Mouse (Mus musculus) NIH3T3 (cell line): Measurements from ENCODE around the gene Bphl.
"Not testable (repeated sequence)": the region's sequence is repeated elsewhere in the genome, so short reads cannot be mapped to it uniquely, and the experiment has no call there.

Experiments used
- DNase-seq: peaks from one replicate; pipeline ENCODE4 v3.0.0-alpha.2; 2012; ENCODE audit warnings: low read depth

The Bphl gene

DNA sequence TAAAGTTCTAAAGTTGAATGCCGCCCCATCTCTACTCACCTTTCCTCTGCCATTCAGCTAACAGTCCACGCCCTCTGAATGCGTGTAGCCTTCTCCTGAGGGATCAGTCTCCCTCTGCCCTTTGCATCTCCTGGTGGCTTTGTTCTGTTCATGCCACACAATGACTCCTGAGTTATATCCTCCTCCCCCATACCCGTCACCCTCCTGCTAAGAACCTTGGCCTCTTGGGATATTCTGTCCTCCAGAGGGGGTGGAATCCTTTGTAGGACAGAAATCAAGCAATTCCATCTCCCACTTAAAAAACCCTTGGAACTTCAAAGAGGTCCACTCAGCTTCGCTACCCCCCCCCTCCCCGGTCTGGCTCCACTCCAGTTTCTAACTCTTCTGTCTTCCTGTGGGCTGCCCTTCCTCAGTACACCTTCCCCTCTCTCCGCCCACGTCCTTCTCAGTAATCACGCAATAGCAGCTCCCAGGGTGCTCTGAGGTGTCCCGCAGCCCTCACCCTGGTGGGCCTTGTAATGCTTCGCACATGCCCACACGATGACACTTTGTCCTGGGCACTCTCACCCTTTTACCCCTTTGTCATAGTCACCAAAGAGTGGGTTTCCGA, 16.4 kb downstream of the Bphl start:
- DNase-seq = no peak

DNA sequence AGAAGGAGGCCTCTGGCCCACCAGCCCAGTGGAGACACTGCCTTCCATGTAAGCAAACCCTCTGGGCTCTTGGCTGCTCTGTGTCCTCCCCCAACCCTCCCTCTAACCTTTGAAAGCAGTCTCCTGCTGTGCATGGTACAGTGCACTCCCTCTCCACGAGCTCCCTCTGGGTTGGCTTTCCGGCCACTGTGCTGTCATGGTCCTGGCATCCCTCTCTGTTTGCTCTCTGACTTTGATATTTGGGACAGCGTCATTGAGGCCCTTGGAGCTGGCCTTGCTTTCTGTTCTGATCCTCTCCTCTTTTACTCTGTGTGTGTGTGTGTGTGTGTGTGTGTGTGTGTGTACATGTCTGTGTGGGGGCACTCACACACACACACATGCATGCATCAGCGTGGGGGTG, 17.0 kb downstream of the Bphl start:
- no peak for DNase-seq

DNA sequence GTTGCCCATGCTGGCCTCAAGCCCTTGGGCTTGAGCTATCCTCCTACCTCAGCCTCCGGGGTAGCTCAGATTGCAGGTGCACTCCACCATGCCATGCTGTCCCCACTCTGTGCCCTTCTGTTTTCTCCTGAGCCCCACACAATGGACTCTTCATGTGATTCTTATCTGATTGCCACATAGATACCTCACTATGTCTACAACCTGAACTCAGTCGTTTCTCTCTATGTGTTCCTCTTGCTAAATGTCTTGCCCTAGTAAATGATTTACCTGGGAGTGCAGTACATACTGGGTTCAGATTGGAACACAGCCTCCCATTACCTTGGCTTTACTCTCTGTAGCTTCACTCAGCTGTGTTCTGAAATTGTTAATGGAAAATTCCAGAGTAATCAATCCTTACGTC, 17.6 kb downstream of the Bphl start:
- DNase-seq = no peak

GRCm38 (mm10) chr13:34057252-34057651, 19.9 kb downstream of the Bphl start:
- no peak for DNase-seq

GRCm38 (mm10) chr13:34060061-34060460, 22.7 kb downstream of the Bphl start:
- DNase-seq = no peak

- DNase-seq = no peak
Measured at GRCm38 (mm10) chr13:34062466-34062865, 25.1 kb downstream of the Bphl start.

GRCm38 (mm10) chr13:34066351-34066750, 29.0 kb downstream of the Bphl start:
- peak; percentile 84 for DNase-seq

- DNase-seq = no peak
Measured at GRCm38 (mm10) chr13:34070296-34070695, 32.9 kb downstream of the Bphl start.

- no peak for DNase-seq
Measured at GRCm38 (mm10) chr13:34071836-34072235, 34.4 kb downstream of the Bphl start.

DNA sequence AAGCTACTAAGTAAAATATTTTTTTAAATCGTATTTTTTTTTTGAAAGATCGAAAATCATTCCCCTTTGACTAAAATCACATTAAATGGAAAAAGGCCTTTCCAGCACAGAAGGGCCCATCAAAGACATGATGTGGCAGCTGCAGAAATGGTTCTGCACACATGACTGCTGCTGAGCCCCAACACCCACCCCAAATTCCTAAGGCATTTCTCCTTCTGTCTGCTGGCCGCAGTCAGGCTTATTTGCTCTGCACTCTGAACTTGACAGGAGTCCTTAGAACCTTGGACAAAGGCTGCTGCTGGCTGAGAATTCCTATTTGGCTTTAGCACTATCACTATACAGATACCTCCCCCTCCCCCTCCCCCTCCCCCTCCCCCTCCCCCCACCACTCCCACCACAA, 35.5 kb downstream of the Bphl start:
- DNase-seq = no peak

GRCm38 (mm10) chr13:34074441-34074840, 37.0 kb downstream of the Bphl start:
- not testable (repeated sequence) for DNase-seq

- DNase-seq = not testable (repeated sequence)
Measured at GRCm38 (mm10) chr13:34075893-34076292, 38.5 kb downstream of the Bphl start.

DNA sequence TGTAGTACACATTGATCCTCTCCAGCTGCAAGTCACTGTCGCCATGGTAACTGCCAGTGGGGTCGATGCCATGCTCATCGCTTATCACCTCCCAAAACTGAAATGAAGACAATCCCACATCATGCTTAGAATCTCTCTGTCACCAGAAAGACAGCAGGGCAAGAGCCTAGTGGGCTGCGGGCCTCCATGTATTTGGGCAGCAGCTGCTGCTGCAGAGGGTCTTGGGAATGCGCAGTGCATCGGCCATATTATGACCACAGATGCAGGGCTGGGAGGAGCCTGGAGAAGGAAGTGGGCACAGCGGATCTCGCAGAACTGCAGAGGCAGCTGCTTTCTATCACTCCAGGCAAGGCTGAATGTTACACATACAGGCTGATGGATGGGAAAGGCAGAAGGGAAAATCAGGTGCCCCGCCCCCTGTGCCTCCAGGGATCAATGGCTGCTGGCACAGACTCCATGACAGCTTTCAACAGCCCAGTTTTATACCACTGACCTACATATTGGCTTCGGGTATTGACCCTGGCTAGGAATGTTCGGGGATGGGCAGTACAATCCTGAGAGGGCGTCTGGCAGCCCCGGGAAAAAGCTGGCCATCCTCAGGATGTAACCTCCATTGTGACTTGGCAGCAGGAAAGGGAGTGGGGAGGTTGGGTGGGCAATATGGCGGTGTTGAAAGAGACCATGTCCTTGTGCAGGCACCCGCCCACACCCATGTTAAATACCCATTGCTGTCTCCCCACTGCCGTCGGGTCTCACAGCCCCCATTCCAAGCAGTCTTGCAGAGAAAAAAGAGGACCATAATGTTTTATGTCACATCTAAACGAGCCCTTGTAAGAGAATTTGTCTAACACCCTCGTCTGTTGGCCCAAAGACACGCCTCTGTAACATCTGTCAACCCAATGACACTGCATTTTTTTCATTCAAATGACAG, 39.4 kb downstream of the Bphl start:
- peak; percentile 68 for DNase-seq

DNA sequence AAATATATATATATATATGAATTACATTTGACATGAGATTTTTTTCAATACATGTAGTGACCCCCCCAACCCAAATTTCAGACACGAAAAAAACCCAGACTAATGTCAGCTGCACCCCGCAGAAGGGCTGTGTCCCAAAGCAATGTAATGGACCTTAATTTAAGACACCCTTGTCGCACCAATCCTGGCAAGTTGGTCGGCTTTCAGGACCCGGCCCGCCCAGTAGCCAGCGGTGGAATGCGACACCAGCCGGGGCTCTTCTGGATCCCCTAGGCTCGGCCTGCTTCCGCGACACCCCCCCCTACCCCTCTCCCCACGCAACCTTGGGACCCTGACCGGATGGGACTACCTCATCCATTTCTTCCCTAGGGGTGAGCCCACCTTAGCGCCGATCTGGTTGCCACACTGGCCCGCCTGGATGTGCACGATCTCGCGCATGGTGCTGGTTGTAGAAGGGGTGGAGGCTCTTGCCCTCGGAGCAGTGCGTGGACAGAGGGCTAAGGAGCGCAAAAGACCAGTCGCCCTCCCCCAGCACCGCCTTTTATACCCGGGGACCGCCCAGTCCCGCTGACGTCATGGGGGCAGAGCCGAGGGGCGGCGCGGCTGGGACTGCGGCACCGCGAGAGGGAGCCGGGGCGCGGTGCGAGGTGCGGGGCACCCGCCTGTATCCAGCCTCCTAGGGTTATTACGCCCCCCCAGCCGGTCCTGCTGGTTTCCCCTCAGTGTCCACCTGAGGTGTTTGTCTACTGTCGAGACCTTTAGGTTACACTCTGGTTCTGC, 40.3 kb downstream of the Bphl start, which contains the start of gene Tubb2a:
Gene Tubb2a, minus strand, starts transcription at position 516 of the 780 bp plus-strand sequence.
- DNase-seq = peak; percentile 95

DNA sequence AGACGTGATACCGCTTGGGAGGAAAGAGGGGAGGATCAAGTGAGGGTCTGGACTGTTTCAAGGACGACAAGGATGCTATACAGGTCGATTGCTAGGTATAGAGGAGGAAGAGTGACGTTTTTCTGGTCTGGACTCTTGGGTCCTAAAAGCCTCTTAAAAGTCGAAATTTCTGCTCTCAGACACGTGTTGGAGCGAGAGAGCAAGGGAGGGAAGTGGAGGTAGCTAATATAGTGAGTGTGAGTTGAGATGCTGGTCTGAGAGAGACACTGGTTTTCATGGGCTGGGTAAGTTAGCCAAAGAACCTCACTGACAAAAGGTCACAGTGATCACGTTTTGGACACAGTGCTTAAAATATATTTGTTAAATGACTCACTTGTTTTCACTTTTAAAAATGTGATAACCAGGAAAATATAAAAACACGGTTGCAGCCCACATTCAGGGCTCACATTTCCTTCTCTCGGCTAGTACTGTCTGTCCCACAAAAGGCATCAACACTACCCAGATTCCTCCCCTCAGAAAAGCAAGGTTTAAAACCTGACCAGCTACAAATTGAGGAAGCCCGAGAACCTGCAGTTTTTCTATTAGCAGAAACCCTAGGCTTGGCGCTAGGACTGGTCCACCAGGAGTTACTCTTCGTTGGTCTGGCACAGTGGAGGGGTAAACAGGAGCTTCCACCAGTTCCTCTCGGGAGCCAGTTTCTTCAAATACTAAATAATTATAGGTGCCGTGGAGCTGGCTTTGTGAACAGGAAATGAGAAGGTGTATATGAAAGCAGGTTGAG, 41.3 kb downstream of the Bphl start:
- DNase-seq = peak; percentile 47

GRCm38 (mm10) chr13:34079801-34080200, 42.4 kb downstream of the Bphl start:
- peak; percentile 63 for DNase-seq

DNA sequence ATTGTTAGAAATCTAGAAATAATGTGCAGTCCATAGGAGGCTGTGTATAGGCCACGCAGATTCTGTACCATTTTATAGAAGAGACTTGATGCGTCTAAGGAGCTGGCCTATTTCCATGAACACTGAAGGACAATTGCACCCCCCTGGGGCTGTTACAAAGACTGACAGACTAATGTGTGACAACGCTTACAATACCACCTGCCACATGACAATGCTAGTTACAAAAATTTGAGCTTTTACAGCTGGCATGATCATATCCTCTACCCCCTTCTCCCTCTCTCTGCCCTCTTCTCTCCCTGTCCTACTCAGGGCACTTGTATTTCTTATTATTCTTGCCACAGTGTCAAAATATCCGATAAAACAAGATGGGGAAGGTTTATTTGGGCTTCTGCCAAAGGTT, 44.5 kb downstream of the Bphl start:
- no peak for DNase-seq

DNA sequence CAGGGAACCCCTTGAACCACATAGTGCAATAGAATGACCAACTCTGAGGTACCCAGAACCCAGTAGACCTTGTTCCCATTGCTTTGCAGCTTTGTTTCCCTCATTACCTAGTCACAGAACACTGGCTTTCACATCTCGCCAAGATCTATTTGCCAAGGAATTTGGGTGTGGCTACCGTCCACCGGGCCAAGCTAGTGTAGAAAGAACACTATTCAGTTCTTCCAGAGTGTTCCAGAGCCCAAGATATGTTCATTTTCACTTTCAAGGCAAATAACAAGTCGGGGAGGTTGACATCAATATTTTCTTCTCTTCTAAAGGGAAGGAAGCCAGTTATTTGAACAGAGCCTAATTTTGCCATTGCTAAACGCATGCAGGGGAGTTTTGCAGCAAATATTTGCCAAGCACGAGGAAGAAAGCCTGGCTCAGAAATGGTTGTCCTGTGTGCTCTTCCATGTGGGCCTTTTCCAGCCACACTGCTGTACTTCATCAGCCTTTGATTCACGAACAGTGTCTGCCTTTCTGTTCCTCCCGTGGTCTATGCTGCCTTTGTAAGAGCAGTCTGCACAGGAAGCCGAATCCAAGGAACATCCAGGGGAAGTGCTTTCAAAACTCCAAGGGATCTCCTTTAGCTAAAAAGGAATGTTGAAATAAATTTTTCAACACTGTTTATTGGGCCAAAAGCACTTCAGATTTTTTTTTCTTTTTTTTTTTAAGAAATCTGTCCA, 46.8 kb downstream of the Bphl start:
- peak; percentile 67 for DNase-seq

GRCm38 (mm10) chr13:34087052-34087812, 49.8 kb downstream of the Bphl start:
- DNase-seq = no peak

- DNase-seq = peak; percentile 62
Measured at GRCm38 (mm10) chr13:34088201-34088649, 50.8 kb downstream of the Bphl start.
